Mouse (Mus musculus): ENCODE measurements around the gene Washc3.

DNA sequence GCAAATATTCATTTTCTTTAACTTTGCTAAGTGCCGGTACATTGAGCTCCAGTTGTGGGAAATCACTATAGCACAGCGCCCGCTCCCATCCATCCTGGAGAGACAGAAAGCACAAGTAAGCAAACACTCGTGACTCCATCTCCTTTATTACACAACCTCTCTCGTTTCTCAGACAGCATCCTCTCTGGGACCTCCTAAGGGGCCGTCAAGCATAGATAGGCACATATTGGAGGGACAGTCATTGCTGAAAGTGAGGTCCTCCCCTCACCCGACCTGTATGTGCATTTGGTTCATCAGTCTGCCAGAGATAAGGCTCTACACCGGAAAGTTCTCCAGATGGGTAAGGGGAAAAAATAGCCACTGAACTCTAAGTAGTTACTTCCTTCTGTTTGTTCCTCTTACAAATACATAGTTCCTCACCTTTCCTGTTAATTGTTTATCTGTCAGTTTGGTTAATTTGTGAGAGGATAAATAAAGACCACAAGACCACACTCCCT lies 27.7 kb downstream of the Washc3 start:
- TF ChIP-seq CTCF (IDR thresholded peaks at IDR 0.05; ENCODE audit: control insufficient read depth, insufficient read depth, insufficient read length) (no peak), MYOG (IDR thresholded peaks at IDR 0.05; ENCODE audit: control insufficient read depth, extremely low read depth, insufficient read length) (no peak), USF1 (IDR thresholded peaks at IDR 0.05; ENCODE audit: low read depth) (no peak)

Measured in C2C12 (cell line).